Mouse (Mus musculus) forebrain, embryonic 11.5 days (tissue): Measurements from ENCODE around the gene Cd33. TPM values are rescaled to one million over a fixed set of nuclear protein-coding genes. Genes with fewer than 3 reads are reported as not detected.

Experiments used
- ATAC-seq: fragments of 200-750 bp; cut with Nextera tagmentation; replicated peaks from 2 replicates; pipeline ENCODE4 v1.8.0; 2017; ENCODE audit warnings: moderate TSS enrichment; ENCODE audit not compliant: low FRiP score
- DNase-seq: peaks from one replicate; pipeline ENCODE4 v3.0.0-alpha.2; 2017; ENCODE audit warnings: low spot score
- H3K27ac ChIP-seq: fragments of 300-500 bp; sonication (generic); 2 replicates; pipeline ENCODE4 v1.5.1; 2014; ENCODE audit warnings: low read depth, low read length
- H3K27me3 ChIP-seq: fragments of 300-500 bp; sonication (generic); 2 replicates; pipeline ENCODE4 v1.6.1; 2014; ENCODE audit warnings: mild to moderate bottlenecking, low read length, mixed read lengths; ENCODE audit not compliant: control insufficient read depth, insufficient read depth
- H3K36me3 ChIP-seq: fragments of 300-500 bp; sonication (generic); 2 replicates; pipeline ENCODE4 v1.6.1; 2014; ENCODE audit warnings: mild to moderate bottlenecking, low read length, moderate library complexity, mixed read lengths; ENCODE audit not compliant: control insufficient read depth, insufficient read depth
- H3K4me1 ChIP-seq: fragments of 300-500 bp; sonication (generic); replicated peaks from 2 replicates; pipeline ENCODE4 v1.6.1; 2014; ENCODE audit warnings: low read length, mixed read lengths; ENCODE audit not compliant: control insufficient read depth, insufficient read depth
- H3K4me2 ChIP-seq: fragments of 300-500 bp; sonication (generic); 2 replicates; pipeline ENCODE4 v1.6.1; 2014; ENCODE audit warnings: low read depth, mild to moderate bottlenecking, low read length, moderate library complexity, mixed read lengths; ENCODE audit not compliant: severe bottlenecking
- H3K4me3 ChIP-seq: fragments of 300-500 bp; sonication (generic); 2 replicates; pipeline ENCODE4 v1.5.1; 2014; ENCODE audit warnings: low read depth, low read length
- H3K9ac ChIP-seq: fragments of 300-500 bp; sonication (generic); 2 replicates; pipeline ENCODE4 v1.6.1; 2014; ENCODE audit warnings: low read length
- H3K9me3 ChIP-seq: fragments of 300-500 bp; sonication (generic); 2 replicates; pipeline ENCODE4 v1.6.1; 2016; ENCODE audit warnings: low read length, mixed read lengths; ENCODE audit not compliant: control insufficient read depth
- WGBS: fragments of 180-500 bp; shearing (Covaris S2); extraction: QIAGEN DNeasy Blood & Tissue Kit; methylation state at CpG from one replicate; pipeline ENCODE4 v1.1.7; 2014; 5-methylcytosine and 5-hydroxymethylcytosine counted together
- polyA plus RNA-seq: library from polyadenylated mRNA; unstranded; fragments of >200 nt; fragmentation: Nextera tagmentation; extraction: Ambion mirVana; gene quantifications from 2 replicates; pipeline ENCODE4 v1.2.1, GENCODE M21; 2014

The Cd33 gene
- 0.71 and 1.7 TPM in 2 replicates for polyA plus RNA-seq

DNA sequence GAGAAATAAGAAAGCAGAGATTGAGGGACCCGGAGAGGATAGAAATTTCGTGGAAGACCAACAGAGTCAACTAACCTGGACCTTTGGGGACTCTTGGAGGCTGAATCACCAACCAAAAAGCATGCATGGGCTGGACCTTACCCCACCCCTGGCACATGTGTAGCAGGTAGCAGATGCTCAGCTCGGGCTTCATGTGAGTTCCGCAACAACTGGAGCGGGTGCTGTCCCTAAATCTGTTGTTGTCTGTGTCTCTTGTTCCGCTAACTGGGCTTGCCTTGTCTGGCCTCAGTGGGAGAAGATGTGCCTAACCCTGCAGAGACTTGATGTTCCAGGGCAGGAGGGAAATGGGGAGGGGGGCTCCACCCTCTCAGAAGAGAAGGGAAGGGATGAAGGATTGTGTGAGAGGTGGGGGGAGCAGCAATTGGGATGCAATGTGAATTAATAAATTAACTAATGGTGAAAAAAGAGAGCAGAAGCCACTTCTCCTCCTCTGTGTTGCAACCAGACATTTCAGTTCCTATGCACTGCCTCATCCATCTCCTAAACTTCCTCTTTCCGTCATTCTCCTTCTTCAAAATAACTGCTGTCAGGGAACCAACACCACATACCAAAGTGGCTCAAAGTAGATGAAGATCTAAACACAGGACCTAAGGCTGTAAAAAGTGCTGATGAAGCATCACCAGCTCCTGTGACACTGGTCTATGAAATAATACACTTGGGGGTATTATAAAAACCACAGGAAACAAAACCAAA lies at the start of gene Cd33:
Gene Cd33 (minus strand): TSS at position 204 of the 753 bp plus-strand sequence.
- H3K27ac ChIP-seq, result no peak within 1 kb of the TSS
- no peak within 1 kb of the TSS for H3K4me2 ChIP-seq
- no peaks in the 10 kb centered on the region for H3K27me3 ChIP-seq
- H3K9me3 ChIP-seq, result no peaks in the 10 kb centered on the region
- no peak within 1 kb of the TSS for H3K9ac ChIP-seq
- no peaks in the 10 kb centered on the region for H3K4me1 ChIP-seq
- no peaks in the 10 kb centered on the region for H3K36me3 ChIP-seq
- DNase-seq (no peak), ATAC-seq (no peak)
- no peak within 1 kb of the TSS for H3K4me3 ChIP-seq
- 81% methylated on average over 7 of the region's 7 CpGs for WGBS

- Histone ChIP-seq H3K9ac (no peak overlapping the region), H3K4me1 (peaks cover 3% of the 10 kb centered on the region; the same call in 1 of the 2 replicates), H3K27me3 (no peaks in the 10 kb centered on the region), H3K36me3 (peaks cover 9% of the 10 kb centered on the region; the same call in 1 of the 2 replicates), H3K9me3 (no peaks in the 10 kb centered on the region), H3K4me3 (no peak overlapping the region), H3K4me2 (no peak overlapping the region), H3K27ac (no peak overlapping the region)
- DNase-seq (no peak), ATAC-seq (no peak)
- WGBS, result 89% methylated on average over 5 of the region's 5 CpGs
Observed at GRCm38 (mm10) chr7:43584790-43585189, 40.6 kb upstream of the Cd33 start.

DNA sequence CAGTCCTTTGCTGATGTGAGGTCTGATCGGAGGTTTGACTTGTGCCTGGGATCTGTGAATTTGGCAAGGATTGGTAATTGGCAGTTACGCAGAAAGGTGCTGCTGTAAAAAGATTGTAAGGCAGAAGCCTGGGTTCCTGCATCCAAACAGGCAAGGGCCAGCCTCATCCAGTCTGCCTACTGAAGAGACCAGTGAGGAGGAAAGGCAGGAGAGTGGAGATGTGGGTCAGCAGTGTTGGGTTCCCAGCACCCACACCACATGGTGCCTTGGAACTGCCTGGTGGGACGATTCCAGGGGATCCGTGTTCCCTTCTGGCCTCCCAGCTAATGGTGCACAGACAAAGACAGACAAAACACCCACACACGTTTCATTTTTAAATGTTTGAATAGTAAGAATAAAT lies 36.3 kb upstream of the Cd33 start:
- H3K4me2 ChIP-seq, result peak overlapping the region; percentile 66
- H3K27me3 ChIP-seq, result no peaks in the 10 kb centered on the region
- DNase-seq (no peak), ATAC-seq (no peak)
- H3K4me1 ChIP-seq, result peaks cover 3% of the 10 kb centered on the region; the same call in 1 of the 2 replicates
- no peaks in the 10 kb centered on the region for H3K9me3 ChIP-seq
- 66% methylated on average over 5 of the region's 5 CpGs for WGBS
- H3K36me3 ChIP-seq, result no peaks in the 10 kb centered on the region; the same call in 1 of the 2 replicates
- H3K9ac ChIP-seq, result peak overlapping the region; percentile 70
- peak overlapping the region; percentile 65 for H3K4me3 ChIP-seq
- H3K27ac ChIP-seq, result no peak overlapping the region

GRCm38 (mm10) chr7:43579440-43580171 lies 35.4 kb upstream of the Cd33 start, which contains the start of gene Zfp719:
Gene Zfp719 (plus strand): TSS chr7:43579610.
- peak; percentile 95 for ATAC-seq
- Histone ChIP-seq H3K9ac (peak within 1 kb of the TSS; percentile 70), H3K36me3 (peaks cover 1% of the 10 kb centered on the region; the same call in 1 of the 2 replicates), H3K27me3 (no peaks in the 10 kb centered on the region), H3K4me2 (peak within 1 kb of the TSS; percentile 66), H3K27ac (peak within 1 kb of the TSS; percentile 58; the same call in 1 of the 2 replicates), H3K4me1 (peaks cover 3% of the 10 kb centered on the region; the same call in 1 of the 2 replicates), H3K4me3 (peak within 1 kb of the TSS; percentile 65), H3K9me3 (no peaks in the 10 kb centered on the region)
- WGBS, result under 1% methylated on average over 37 of the region's 37 CpGs
- DNase-seq, result peak; percentile 93

GRCm38 (mm10) chr7:43571216-43571615 lies 27.0 kb upstream of the Cd33 start:
- H3K36me3 ChIP-seq, result peaks cover 12% of the 10 kb centered on the region
- no peak overlapping the region for H3K27ac ChIP-seq

DNA sequence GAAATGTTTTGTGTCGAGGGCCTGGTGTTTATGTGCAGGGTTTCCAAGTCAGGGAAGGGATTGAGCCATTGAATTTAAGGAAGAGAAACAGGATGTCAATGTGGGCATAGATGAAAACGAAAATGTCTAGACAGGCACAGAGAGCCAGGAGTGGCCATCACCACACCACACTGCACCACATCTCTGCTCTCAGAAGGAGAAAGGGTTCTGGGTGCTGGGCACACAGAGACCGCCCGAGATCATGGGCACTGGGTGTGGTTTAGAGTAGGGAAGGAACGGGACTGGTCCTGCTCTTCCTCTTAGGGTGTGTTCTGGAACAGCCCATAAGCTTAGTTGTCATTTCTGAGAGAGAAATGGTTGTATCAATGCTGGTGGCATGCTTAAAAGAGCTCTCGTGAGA lies 19.1 kb upstream of the Cd33 start:
- Histone ChIP-seq H3K9me3 (no peaks in the 10 kb centered on the region), H3K4me1 (peaks cover 5% of the 10 kb centered on the region), H3K27me3 (no peaks in the 10 kb centered on the region), H3K4me3 (peak overlapping the region; percentile 69), H3K27ac (no peak overlapping the region), H3K4me2 (peak overlapping the region; percentile 56), H3K9ac (peak overlapping the region; percentile 79), H3K36me3 (peaks cover 4% of the 10 kb centered on the region; the same call in 1 of the 2 replicates)
- ATAC-seq, result no peak
- DNase-seq, result no peak
- 57% methylated on average over 6 of the region's 6 CpGs for WGBS

More at GRCm38 (mm10) chr7:43571216-43571615, 27.0 kb upstream of the Cd33 start:
- Histone ChIP-seq H3K27me3 (no peaks in the 10 kb centered on the region), H3K9me3 (no peaks in the 10 kb centered on the region), H3K4me2 (no peak overlapping the region), H3K4me3 (no peak overlapping the region), H3K9ac (no peak overlapping the region), H3K4me1 (no peaks in the 10 kb centered on the region)
- 94% methylated on average over 2 of the region's 2 CpGs for WGBS
- DNase-seq (no peak), ATAC-seq (no peak)

DNA sequence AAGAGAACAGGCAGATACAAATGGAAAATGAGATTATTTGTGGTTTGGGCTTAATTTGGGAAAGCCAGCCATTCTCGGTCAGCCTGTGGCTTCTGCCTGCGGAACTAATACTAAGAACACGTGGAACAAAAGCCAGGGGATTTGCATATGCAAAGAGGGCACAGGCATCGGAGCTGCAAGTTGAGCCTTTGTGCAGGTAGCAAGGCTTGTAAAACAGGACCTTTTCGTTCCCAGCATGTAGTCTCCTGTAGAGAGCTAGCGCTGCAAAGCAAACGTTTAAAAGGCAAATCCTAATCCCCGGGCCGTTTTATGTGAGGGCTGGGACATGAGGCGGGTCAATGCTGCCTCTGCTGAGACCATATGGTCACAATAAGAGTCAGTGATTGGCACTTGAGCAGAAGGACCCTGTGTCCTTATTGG lies 18.4 kb upstream of the Cd33 start:
- peaks cover 5% of the 10 kb centered on the region for H3K4me1 ChIP-seq
- ATAC-seq (peak; percentile 19; the same call in 1 of the 2 replicates), DNase-seq (peak; percentile 54)
- H3K4me3 ChIP-seq, result peak overlapping the region; percentile 69
- H3K27ac ChIP-seq, result peak overlapping the region; percentile 81
- 0% methylated on average over 10 of the region's 10 CpGs for WGBS
- H3K9ac ChIP-seq, result peak overlapping the region; percentile 79
- no peaks in the 10 kb centered on the region for H3K27me3 ChIP-seq
- H3K4me2 ChIP-seq, result peak overlapping the region; percentile 56
- no peaks in the 10 kb centered on the region; the same call in 1 of the 2 replicates for H3K36me3 ChIP-seq
- no peaks in the 10 kb centered on the region for H3K9me3 ChIP-seq

- under 1% methylated on average over 27 of the region's 27 CpGs for WGBS
Observed at GRCm38 (mm10) chr7:43562006-43562633, 17.9 kb upstream of the Cd33 start, which contains the start of gene Zfp658. Gene Zfp658 (plus strand): TSS chr7:43562256.

More at GRCm38 (mm10) chr7:43562006-43562633, 17.9 kb upstream of the Cd33 start, which contains the start of gene Zfp658:
- H3K9me3 ChIP-seq, result no peaks in the 10 kb centered on the region
- peak within 1 kb of the TSS; percentile 56 for H3K4me2 ChIP-seq
- no peaks in the 10 kb centered on the region for H3K27me3 ChIP-seq
- H3K36me3 ChIP-seq, result no peaks in the 10 kb centered on the region; the same call in 1 of the 2 replicates
- ATAC-seq (peak; percentile 90), DNase-seq (peak; percentile 91)
- peak within 1 kb of the TSS; percentile 81 for H3K27ac ChIP-seq
- peak within 1 kb of the TSS; percentile 79 for H3K9ac ChIP-seq
- peak within 1 kb of the TSS; percentile 69 for H3K4me3 ChIP-seq
- H3K4me1 ChIP-seq, result peaks cover 5% of the 10 kb centered on the region
